Mouse (Mus musculus): ENCODE results near the gene Aen. TPM values are rescaled to one million over a fixed set of nuclear protein-coding genes. Genes with fewer than 3 reads are reported as not detected.

The Aen gene
- polyA plus RNA-seq, 1 experiment, result 12.8 TPM

- TF ChIP-seq CTCF (IDR thresholded peaks at IDR 0.05; ENCODE audit: low read depth, low read length), result no peak
- no peak for TF ChIP-seq POLR2A (IDR thresholded peaks at IDR 0.05; ENCODE audit: borderline replicate concordance, low read depth, low read length)
- no peak overlapping the region for H3K27ac ChIP-seq (ENCODE audit: insufficient read depth, low read depth, low read length)
- H3K4me1 ChIP-seq (ENCODE audit: control insufficient read depth, insufficient read depth, low read length), result peaks cover 18% of the 10 kb centered on the region
- peak overlapping the region; percentile 38 for H3K4me3 ChIP-seq (ENCODE audit: insufficient read depth, low read length)
These were observed 16.8 kb downstream of the Aen start for GRCm38 (mm10) chr7:78912253-78912973.

- no peak within 1 kb of the TSS for H3K27ac ChIP-seq (ENCODE audit: insufficient read depth, low read depth, low read length)
- H3K4me1 ChIP-seq (ENCODE audit: control insufficient read depth, insufficient read depth, low read length), result peaks cover 18% of the 10 kb centered on the region
- TF ChIP-seq POLR2A (IDR thresholded peaks at IDR 0.05; ENCODE audit: borderline replicate concordance, low read depth, low read length) (no peak), CTCF (IDR thresholded peaks at IDR 0.05; ENCODE audit: low read depth, low read length) (no peak)
- H3K4me3 ChIP-seq (ENCODE audit: insufficient read depth, low read length), result peak within 1 kb of the TSS; percentile 72
These were observed 17.4 kb downstream of the Aen start, which contains the start of gene Isg20 for GRCm38 (mm10) chr7:78912974-78913474. Gene Isg20 (plus strand): TSS chr7:78913424.

- TF ChIP-seq POLR2A (IDR thresholded peaks at IDR 0.05; ENCODE audit: borderline replicate concordance, low read depth, low read length), result no peak
- TF ChIP-seq CTCF (IDR thresholded peaks at IDR 0.05; ENCODE audit: low read depth, low read length), result no peak
- H3K4me3 ChIP-seq (ENCODE audit: insufficient read depth, low read length), result peak overlapping the region; percentile 72
- H3K27ac ChIP-seq (ENCODE audit: insufficient read depth, low read depth, low read length), result no peak overlapping the region
- H3K4me1 ChIP-seq (ENCODE audit: control insufficient read depth, insufficient read depth, low read length), result peaks cover 18% of the 10 kb centered on the region
These were observed 18.2 kb downstream of the Aen start for GRCm38 (mm10) chr7:78913649-78914544.

- Histone ChIP-seq H3K27ac (ENCODE audit: insufficient read depth, low read depth, low read length) (no peak overlapping the region), H3K4me1 (ENCODE audit: control insufficient read depth, insufficient read depth, low read length) (peaks cover 18% of the 10 kb centered on the region), H3K4me3 (ENCODE audit: insufficient read depth, low read length) (no peak overlapping the region)
- TF ChIP-seq POLR2A (IDR thresholded peaks at IDR 0.05; ENCODE audit: borderline replicate concordance, low read depth, low read length), result no peak
- no peak for TF ChIP-seq CTCF (IDR thresholded peaks at IDR 0.05; ENCODE audit: low read depth, low read length)
These were observed 18.8 kb downstream of the Aen start for GRCm38 (mm10) chr7:78914545-78914845.

GRCm38 (mm10) chr7:78914896-78915510, 19.3 kb downstream of the Aen start:
- TF ChIP-seq CTCF (IDR thresholded peaks at IDR 0.05; ENCODE audit: low read depth, low read length) (no peak), POLR2A (IDR thresholded peaks at IDR 0.05; ENCODE audit: borderline replicate concordance, low read depth, low read length) (no peak)
- no peak overlapping the region for H3K4me3 ChIP-seq (ENCODE audit: insufficient read depth, low read length)
- peaks cover 18% of the 10 kb centered on the region for H3K4me1 ChIP-seq (ENCODE audit: control insufficient read depth, insufficient read depth, low read length)
- no peak overlapping the region for H3K27ac ChIP-seq (ENCODE audit: insufficient read depth, low read depth, low read length)

GRCm38 (mm10) chr7:78918686-78919085, 23.0 kb downstream of the Aen start:
- TF ChIP-seq CTCF (IDR thresholded peaks at IDR 0.05; ENCODE audit: low read depth, low read length) (no peak), POLR2A (IDR thresholded peaks at IDR 0.05; ENCODE audit: borderline replicate concordance, low read depth, low read length) (no peak)
- Histone ChIP-seq H3K27ac (ENCODE audit: insufficient read depth, low read depth, low read length) (no peak overlapping the region), H3K4me3 (ENCODE audit: insufficient read depth, low read length) (no peak overlapping the region), H3K4me1 (ENCODE audit: control insufficient read depth, insufficient read depth, low read length) (peaks cover 4% of the 10 kb centered on the region; the same call in 1 of the 2 replicates)

- Histone ChIP-seq H3K4me3 (ENCODE audit: insufficient read depth, low read length) (no peak overlapping the region), H3K4me1 (ENCODE audit: control insufficient read depth, insufficient read depth, low read length) (no peaks in the 10 kb centered on the region), H3K27ac (ENCODE audit: insufficient read depth, low read depth, low read length) (no peak overlapping the region)
- TF ChIP-seq CTCF (IDR thresholded peaks at IDR 0.05; ENCODE audit: low read depth, low read length) (no peak), POLR2A (IDR thresholded peaks at IDR 0.05; ENCODE audit: borderline replicate concordance, low read depth, low read length) (no peak)
These were observed 26.9 kb downstream of the Aen start for GRCm38 (mm10) chr7:78922506-78922905.

GRCm38 (mm10) chr7:78924300-78924699, 28.6 kb downstream of the Aen start:
- TF ChIP-seq CTCF (IDR thresholded peaks at IDR 0.05; ENCODE audit: low read depth, low read length) (peak; percentile 43), POLR2A (IDR thresholded peaks at IDR 0.05; ENCODE audit: borderline replicate concordance, low read depth, low read length) (no peak)
- H3K4me3 ChIP-seq (ENCODE audit: insufficient read depth, low read length), result no peak overlapping the region
- H3K4me1 ChIP-seq (ENCODE audit: control insufficient read depth, insufficient read depth, low read length), result no peaks in the 10 kb centered on the region
- no peak overlapping the region for H3K27ac ChIP-seq (ENCODE audit: insufficient read depth, low read depth, low read length)

- Histone ChIP-seq H3K27ac (ENCODE audit: insufficient read depth, low read depth, low read length) (no peak overlapping the region), H3K4me1 (ENCODE audit: control insufficient read depth, insufficient read depth, low read length) (no peaks in the 10 kb centered on the region), H3K4me3 (ENCODE audit: insufficient read depth, low read length) (no peak overlapping the region)
- TF ChIP-seq POLR2A (IDR thresholded peaks at IDR 0.05; ENCODE audit: borderline replicate concordance, low read depth, low read length), result no peak
- no peak for TF ChIP-seq CTCF (IDR thresholded peaks at IDR 0.05; ENCODE audit: low read depth, low read length)
These were observed 29.1 kb downstream of the Aen start for GRCm38 (mm10) chr7:78924796-78925195.

All from bone marrow macrophage, adult 2 months (primary cell).